ENCODE assay signal across 20 mouse cellular contexts in genomic region chr9:87341438-87341837, GRCm38 (mm10).
DNase-seq lines count a peak whose midpoint lies in the region; TF ChIP-seq lines count a peak whose summit lies in the region.
"Had no signal": no experiment of that assay in that cellular context is flagged by ENCODE, and none has a peak within 500 bp of the region (broad histone marks: within the 10 kb centered on the region; RNA-seq: fewer than 3 reads in every experiment).

No protein-coding gene starts in this region.

- H3K36me3 ChIP-seq in kidney, adult 2 months (ENCODE audit: control insufficient read depth, insufficient read depth, low read length) = no peaks in the 10 kb centered on the region
- H3K36me3 ChIP-seq: embryonic facial prominence, embryonic 15.5 days; forebrain, embryonic 10.5 days; heart, embryonic 12.5 days; hindbrain, embryonic 10.5 days had no signal

- TF ChIP-seq POLR2A in kidney, adult 2 months (IDR thresholded peaks at IDR 0.05; ENCODE audit: low read depth, low read length) = no peak
- TF ChIP-seq POLR2A in lung, adult 2 months (IDR thresholded peaks at IDR 0.05; ENCODE audit: borderline replicate concordance, extremely low read depth, low read depth, low read length) = no peak
- no peak for TF ChIP-seq POLR2A in cerebellum, adult 2 months (IDR thresholded peaks at IDR 0.05; ENCODE audit: borderline replicate concordance, insufficient read depth, low read length)

- no peak overlapping the region for H3K4me3 ChIP-seq in kidney, adult 2 months (ENCODE audit: insufficient read depth, low read depth, low read length)
- no peak overlapping the region for H3K4me3 ChIP-seq in lung, adult 2 months (replicated peaks; ENCODE audit: extremely low read depth, low read depth, low read length)
- no peak overlapping the region for H3K4me3 ChIP-seq in cerebellum, adult 2 months (replicated peaks; ENCODE audit: insufficient read depth, low read depth, low read length)
- H3K4me3 ChIP-seq: embryonic facial prominence, embryonic 15.5 days; erythroblast, embryonic 14.5 days; forebrain, embryonic 10.5 days; gastrocnemius, adult 2 months; heart, embryonic 12.5 days; hindbrain, embryonic 10.5 days had no signal

- no peak for TF ChIP-seq CTCF in kidney, adult 2 months (conservative IDR thresholded peaks at IDR 0.05; ENCODE audit: insufficient read depth, insufficient read length, low read depth, low read length)
- TF ChIP-seq CTCF in lung, adult 2 months (IDR thresholded peaks at IDR 0.05; ENCODE audit: insufficient read depth, low read length) = no peak
- no peak for TF ChIP-seq CTCF in cerebellum, adult 2 months (IDR thresholded peaks at IDR 0.05; ENCODE audit: borderline replicate concordance, insufficient read depth, low read depth, low read length)

- H3K4me1 ChIP-seq in kidney, adult 2 months (ENCODE audit: control insufficient read depth, insufficient read depth, low read length) = no peaks in the 10 kb centered on the region
- no peaks in the 10 kb centered on the region for H3K4me1 ChIP-seq in lung, adult 2 months (ENCODE audit: control insufficient read depth, insufficient read depth, low read length)
- H3K4me1 ChIP-seq in cerebellum, adult 2 months (ENCODE audit: control insufficient read depth, insufficient read depth, low read length) = no peaks in the 10 kb centered on the region
- H3K4me1 ChIP-seq: embryonic facial prominence, embryonic 15.5 days; forebrain, embryonic 10.5 days; heart, embryonic 12.5 days had no signal

- no peaks in the 10 kb centered on the region for H3K27me3 ChIP-seq in kidney, adult 2 months (replicated peaks; ENCODE audit: control insufficient read depth, insufficient read depth, low read length)
- H3K27me3 ChIP-seq in cerebellum, adult 2 months (ENCODE audit: control insufficient read depth, insufficient read depth, low read length) = no peaks in the 10 kb centered on the region
- H3K27me3 ChIP-seq: embryonic facial prominence, embryonic 15.5 days; heart, embryonic 12.5 days had no signal

- WGBS in kidney, adult 2 months = 53% methylated on average over 5 of the region's 5 CpGs
- 54% methylated on average over 5 of the region's 5 CpGs for WGBS in lung, adult 2 months
- 85% methylated on average over 5 of the region's 5 CpGs for WGBS in cerebellum, adult 2 months

- H3K27ac ChIP-seq in kidney, adult 2 months (ENCODE audit: insufficient read depth, low read depth, low read length) = no peak overlapping the region
- no peak overlapping the region for H3K27ac ChIP-seq in cerebellum, adult 2 months (ENCODE audit: insufficient read depth, low read length)
- H3K27ac ChIP-seq: embryonic facial prominence, embryonic 15.5 days; forebrain, embryonic 10.5 days; gastrocnemius, adult 2 months; hindbrain, embryonic 10.5 days; hindbrain, embryonic 14.5 days had no signal

- peak; percentile 29 for DNase-seq in kidney, adult 2 months
- no peak for DNase-seq in kidney, adult 11 months
- peak; percentile 4 for DNase-seq in lung, postnatal 10 days
- DNase-seq in lung, adult 2 months = no peak
- DNase-seq in thymus, postnatal 4 days = peak; percentile 16
- DNase-seq in thymus, postnatal 36 days = no peak
- DNase-seq in cerebellum, adult 8-10 months = no peak
- no peak for DNase-seq in cerebellum, adult 2 months
- DNase-seq: adrenal gland, postnatal 14 days; cerebellum, adult 18-20 months; cerebellum, postnatal 14 days; embryo, embryonic 11 days; gastrocnemius, adult 2 months; gastrocnemius, postnatal 25 days had no signal

Comparison
In these comparisons a context has a peak if more than half of its experiments do, and no peak if none do; other contexts are left out.
1. DNase-seq: peak in kidney, adult 2 months (single experiment), lung, postnatal 10 days (single experiment) and thymus, postnatal 4 days (single experiment); none in kidney, adult 11 months (single experiment), lung, adult 2 months (single experiment), thymus, postnatal 36 days (0 of 2), cerebellum, adult 8-10 months (single experiment) and cerebellum, adult 2 months (0 of 2).